Mouse (Mus musculus) activated CD4-positive, CD25-positive, alpha-beta regulatory T cell, adult 4 months (primary cell): Measurements from ENCODE around the gene Gm45753. TPM values are rescaled to one million over a fixed set of nuclear protein-coding genes. Genes with fewer than 3 reads are reported as not detected.
"Not testable (repeated sequence)": the region's sequence is repeated elsewhere in the genome, so short reads cannot be mapped to it uniquely, and the experiment has no call there.

Experiments
- ATAC-seq: one replicate; pipeline ENCODE4 v1.8.0; 2017
- polyA plus RNA-seq, 2 experiments: library from polyadenylated mRNA; unstranded; fragments of 100-300 nt; shearing (Covaris generic); gene quantifications; one replicate each; pipeline ENCODE4 v1.2.1; 2017

Gene Gm45753
- polyA plus RNA-seq: not detected

GRCm38 (mm10) chr8:45308366-45308765 is at the start of gene Gm45753:
Gene Gm45753, minus strand, starts transcription at chr8:45308466.
- ATAC-seq: no peak

- no peak for ATAC-seq
Measured at GRCm38 (mm10) chr8:45355809-45356208, 47.5 kb upstream of the Gm45753 start.

- ATAC-seq: peak; percentile 87
Measured at GRCm38 (mm10) chr8:45345031-45345430, 36.8 kb upstream of the Gm45753 start.

GRCm38 (mm10) chr8:45344298-45344697 is 36.0 kb upstream of the Gm45753 start:
- no peak for ATAC-seq

GRCm38 (mm10) chr8:45341630-45342628 is 33.7 kb upstream of the Gm45753 start:
- ATAC-seq: no peak

GRCm38 (mm10) chr8:45333493-45333892 is 25.2 kb upstream of the Gm45753 start:
- ATAC-seq: no peak

- peak; percentile 90 for ATAC-seq
Measured at GRCm38 (mm10) chr8:45332685-45333409, 24.6 kb upstream of the Gm45753 start, which contains the start of gene Cyp4v3. Gene Cyp4v3, minus strand, starts transcription at chr8:45333216.

- no peak for ATAC-seq
Measured at GRCm38 (mm10) chr8:45330856-45331255, 22.6 kb upstream of the Gm45753 start.

- no peak for ATAC-seq
Measured at GRCm38 (mm10) chr8:45329206-45329980, 21.1 kb upstream of the Gm45753 start.

GRCm38 (mm10) chr8:45327076-45327475 is 18.8 kb upstream of the Gm45753 start:
- ATAC-seq: not testable (repeated sequence)

- no peak for ATAC-seq
Measured at GRCm38 (mm10) chr8:45324151-45324550, 15.9 kb upstream of the Gm45753 start.

- no peak for ATAC-seq
Measured at GRCm38 (mm10) chr8:45321365-45321764, 13.1 kb upstream of the Gm45753 start.

- no peak for ATAC-seq
Measured at GRCm38 (mm10) chr8:45320930-45321329, 12.7 kb upstream of the Gm45753 start.

- no peak for ATAC-seq
Measured at GRCm38 (mm10) chr8:45310967-45311366, 2.7 kb upstream of the Gm45753 start.

GRCm38 (mm10) chr8:45305479-45305878 is 2.8 kb downstream of the Gm45753 start:
- ATAC-seq: no peak

GRCm38 (mm10) chr8:45304354-45304753 is 3.9 kb downstream of the Gm45753 start:
- ATAC-seq: no peak

- no peak for ATAC-seq
Measured at GRCm38 (mm10) chr8:45302390-45302789, 5.9 kb downstream of the Gm45753 start.

GRCm38 (mm10) chr8:45295276-45295675 is 13.0 kb downstream of the Gm45753 start:
- ATAC-seq: no peak

- ATAC-seq: no peak
Measured at GRCm38 (mm10) chr8:45294687-45295086, 13.6 kb downstream of the Gm45753 start, which contains the start of gene Klkb1. Gene Klkb1, minus strand, starts transcription at chr8:45294859.

GRCm38 (mm10) chr8:45291790-45292189 is 16.5 kb downstream of the Gm45753 start:
- ATAC-seq: no peak

- ATAC-seq: no peak
Measured at GRCm38 (mm10) chr8:45281630-45282029, 26.6 kb downstream of the Gm45753 start.

GRCm38 (mm10) chr8:45277453-45277852 is 30.8 kb downstream of the Gm45753 start:
- no peak for ATAC-seq
